Mouse (Mus musculus): ENCODE data around the gene Akap6. TPM values are rescaled to one million over a fixed set of nuclear protein-coding genes. Genes with fewer than 3 reads are reported as not detected.
A peak's percentile ranks its signal among the peaks of the same experiment; 100 is the strongest.
"Not testable (repeated sequence)": the region's sequence is repeated elsewhere in the genome, so short reads cannot be mapped to it uniquely, and the experiment has no call there.

Gene Akap6
- total RNA-seq, 1 experiment from 2014 or later, result 0.05 TPM

GRCm38 (mm10) chr12:52704810-52705209 lies 5.6 kb downstream of the Akap6 start:
- no peak for ATAC-seq (replicated peaks; ENCODE audit: low read depth, poor library complexity, severe bottlenecking)

- peak; percentile 64 for ATAC-seq (replicated peaks; ENCODE audit: low read depth, poor library complexity, severe bottlenecking)
These were observed 12.2 kb downstream of the Akap6 start for GRCm38 (mm10) chr12:52711382-52711781.

GRCm38 (mm10) chr12:52711857-52712640 lies 12.9 kb downstream of the Akap6 start:
- ATAC-seq (replicated peaks; ENCODE audit: low read depth, poor library complexity, severe bottlenecking), result peak; percentile 71

DNA sequence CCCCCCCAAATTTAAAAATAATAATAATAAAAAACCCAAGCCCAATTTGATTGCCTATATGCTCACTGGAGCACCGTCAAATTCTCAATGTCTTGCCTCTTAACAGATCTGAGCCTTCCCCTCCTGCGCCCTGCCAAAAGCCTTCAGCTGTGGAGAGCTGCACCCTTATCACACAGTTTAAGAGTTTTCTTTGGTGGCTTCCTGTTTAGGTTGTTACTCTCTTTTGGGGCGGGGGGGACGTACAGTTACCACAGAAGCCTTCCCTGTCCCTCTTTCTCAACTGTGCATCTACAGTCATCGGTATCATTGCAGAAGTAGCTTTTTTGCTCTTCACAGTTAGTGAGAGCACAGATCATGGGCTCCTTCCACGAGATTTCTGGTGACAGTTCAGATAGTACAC lies 19.2 kb downstream of the Akap6 start:
- ATAC-seq (replicated peaks; ENCODE audit: low read depth, poor library complexity, severe bottlenecking), result peak; percentile 97

DNA sequence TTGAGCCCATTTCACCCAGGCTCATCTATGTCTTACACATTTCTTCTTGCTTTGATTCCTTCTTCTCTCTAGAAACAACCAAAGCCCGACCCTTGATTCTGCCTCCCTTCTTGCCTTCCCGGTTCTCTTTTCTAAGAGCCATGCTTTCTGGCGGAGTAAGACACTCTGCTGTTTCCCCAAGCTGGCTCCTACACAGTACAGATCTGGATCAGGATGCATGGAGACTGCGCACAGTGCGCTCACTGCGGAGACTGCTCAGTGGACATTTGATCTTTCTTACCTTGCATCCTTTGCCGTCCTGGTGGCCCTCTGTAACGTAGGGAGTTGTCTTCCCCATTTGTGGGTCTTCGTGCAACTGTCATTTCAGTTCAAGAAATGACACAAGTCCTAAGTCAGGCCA lies 20.0 kb downstream of the Akap6 start:
- no peak for ATAC-seq (replicated peaks; ENCODE audit: low read depth, poor library complexity, severe bottlenecking)

DNA sequence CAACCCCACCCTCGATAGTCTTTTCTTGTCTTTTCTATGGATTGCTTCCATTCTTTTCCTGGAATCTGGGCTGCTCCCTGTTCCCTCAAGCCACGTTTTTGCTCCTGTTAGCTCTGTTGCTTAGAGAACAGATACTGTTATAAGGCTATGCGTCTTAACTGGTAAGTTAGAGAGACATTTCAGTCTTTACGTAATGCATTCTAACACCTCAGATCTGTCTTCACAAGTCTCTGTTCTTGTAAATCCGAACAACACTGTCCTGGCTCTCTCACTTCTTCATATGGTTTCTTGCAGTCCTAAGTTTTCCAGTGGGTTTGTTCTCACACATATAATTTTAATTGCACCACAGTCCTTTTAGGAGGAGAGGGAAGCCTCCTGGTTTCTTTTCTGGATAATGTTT lies 20.5 kb downstream of the Akap6 start:
- ATAC-seq (replicated peaks; ENCODE audit: low read depth, poor library complexity, severe bottlenecking), result no peak

- not testable (repeated sequence) for ATAC-seq (replicated peaks; ENCODE audit: low read depth, poor library complexity, severe bottlenecking)
These were observed 24.9 kb downstream of the Akap6 start for GRCm38 (mm10) chr12:52724039-52724615.

GRCm38 (mm10) chr12:52726434-52727231 lies 27.4 kb downstream of the Akap6 start:
- ATAC-seq (replicated peaks; ENCODE audit: low read depth, poor library complexity, severe bottlenecking), result no peak

- no peak for ATAC-seq (replicated peaks; ENCODE audit: low read depth, poor library complexity, severe bottlenecking)
These were observed 30.2 kb downstream of the Akap6 start for GRCm38 (mm10) chr12:52729396-52729795.

- not testable (repeated sequence) for ATAC-seq (replicated peaks; ENCODE audit: low read depth, poor library complexity, severe bottlenecking)
These were observed 36.0 kb downstream of the Akap6 start for GRCm38 (mm10) chr12:52735161-52735560.

GRCm38 (mm10) chr12:52737151-52737550 lies 38.0 kb downstream of the Akap6 start:
- ATAC-seq (replicated peaks; ENCODE audit: low read depth, poor library complexity, severe bottlenecking), result no peak

DNA sequence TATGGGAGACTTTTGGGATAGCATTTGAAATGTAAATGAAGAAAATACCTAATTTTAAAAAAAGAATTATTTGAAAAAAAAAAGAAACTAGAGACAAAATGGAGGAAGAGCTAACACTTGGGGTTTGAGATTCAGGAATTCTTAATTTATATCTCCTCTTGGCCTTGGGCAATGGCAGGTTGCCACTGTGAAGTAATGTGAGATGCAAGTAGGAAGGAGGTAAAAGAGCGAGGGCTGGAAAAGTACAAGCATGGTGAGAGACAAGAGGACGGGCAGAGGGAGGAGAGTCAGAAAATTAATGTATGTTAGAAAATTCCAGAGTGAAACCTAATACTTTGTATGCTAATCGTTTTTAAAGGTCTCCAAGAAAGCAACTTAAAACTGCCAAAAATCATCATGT lies 40.1 kb downstream of the Akap6 start:
- no peak for ATAC-seq (replicated peaks; ENCODE audit: low read depth, poor library complexity, severe bottlenecking)

DNA sequence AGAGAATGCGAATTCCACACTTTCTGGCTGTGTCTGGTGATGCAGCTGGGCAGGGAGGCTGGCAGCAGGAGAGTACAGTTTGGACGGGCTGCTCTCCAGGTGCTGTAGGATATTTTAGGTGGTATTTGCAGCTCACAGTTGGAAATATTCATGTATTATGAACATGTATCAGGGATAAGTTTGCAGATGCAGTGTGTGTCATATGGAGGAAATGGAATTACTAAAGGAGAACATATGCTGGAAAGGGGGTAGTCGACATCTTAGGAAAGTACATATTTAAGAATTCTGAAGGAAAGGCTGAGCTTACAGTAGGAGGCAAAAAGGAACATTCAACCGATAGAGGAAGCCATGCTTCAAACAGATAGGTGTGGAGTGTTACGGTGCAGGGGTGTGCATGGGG lies 42.6 kb downstream of the Akap6 start:
- no peak for ATAC-seq (replicated peaks; ENCODE audit: low read depth, poor library complexity, severe bottlenecking)

DNA sequence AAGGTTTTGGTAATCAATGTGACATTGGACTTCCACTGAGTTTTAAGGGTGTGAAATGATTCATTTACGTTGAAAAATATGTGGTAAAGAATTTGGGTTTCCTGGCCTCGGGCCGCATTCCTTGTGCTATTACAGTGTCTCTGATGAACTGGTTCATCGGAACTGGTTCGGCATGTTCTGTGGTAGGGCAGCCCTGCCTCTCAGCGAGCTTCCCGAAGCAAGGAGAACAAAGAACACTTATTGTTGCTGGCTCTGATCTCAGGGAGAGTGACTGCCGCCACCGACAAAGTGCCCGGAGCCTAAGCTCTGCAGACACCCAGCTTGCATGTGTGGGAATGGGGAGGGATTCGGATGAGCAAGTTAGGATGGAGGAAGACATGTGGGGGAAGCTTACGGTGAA lies 50.8 kb downstream of the Akap6 start:
- ATAC-seq (replicated peaks; ENCODE audit: low read depth, poor library complexity, severe bottlenecking), result no peak

- no peak for ATAC-seq (replicated peaks; ENCODE audit: low read depth, poor library complexity, severe bottlenecking)
These were observed 56.5 kb downstream of the Akap6 start for GRCm38 (mm10) chr12:52755649-52756048.

GRCm38 (mm10) chr12:52757881-52758280 lies 58.7 kb downstream of the Akap6 start:
- no peak for ATAC-seq (replicated peaks; ENCODE audit: low read depth, poor library complexity, severe bottlenecking)

GRCm38 (mm10) chr12:52764046-52764445 lies 64.9 kb downstream of the Akap6 start:
- no peak for ATAC-seq (replicated peaks; ENCODE audit: low read depth, poor library complexity, severe bottlenecking)

DNA sequence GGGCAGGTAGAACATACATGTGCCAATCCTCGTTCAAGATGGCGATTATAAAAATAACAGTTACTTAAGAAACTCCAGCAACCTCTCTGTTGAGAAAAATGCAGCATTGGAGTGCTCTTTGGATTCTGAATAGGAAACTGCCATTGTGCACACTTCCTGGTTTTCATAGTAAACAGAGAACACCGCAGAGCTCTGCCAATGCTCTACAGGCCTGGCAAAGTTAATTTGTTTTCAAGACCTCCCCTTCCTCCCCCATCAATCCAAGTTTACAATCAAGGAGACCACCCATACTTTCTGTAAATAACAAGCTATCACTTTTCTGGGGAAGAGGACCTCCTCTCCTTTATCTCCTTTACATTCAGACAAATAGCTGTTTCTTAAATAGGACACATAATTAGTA lies 65.6 kb downstream of the Akap6 start:
- no peak for ATAC-seq (replicated peaks; ENCODE audit: low read depth, poor library complexity, severe bottlenecking)

GRCm38 (mm10) chr12:52769561-52769960 lies 70.4 kb downstream of the Akap6 start:
- no peak for ATAC-seq (replicated peaks; ENCODE audit: low read depth, poor library complexity, severe bottlenecking)

DNA sequence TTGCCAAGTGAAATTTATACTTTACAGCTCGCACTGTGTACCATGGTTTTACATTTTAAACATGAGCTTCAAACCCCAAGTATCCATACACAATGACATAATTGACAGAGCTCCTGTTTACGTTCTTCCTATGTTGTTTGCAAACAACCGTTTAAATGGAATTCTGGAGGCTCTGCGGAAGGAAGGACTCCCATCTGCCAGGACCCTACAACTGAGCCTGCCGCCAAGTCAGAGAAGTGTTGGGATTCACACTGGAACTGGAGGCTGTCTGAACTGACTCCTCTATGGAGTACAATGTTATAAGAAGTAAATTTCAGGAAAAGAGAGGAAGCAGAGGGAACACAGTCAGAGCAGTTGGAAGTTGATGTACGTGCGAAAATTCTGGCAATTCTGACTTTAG lies 72.7 kb downstream of the Akap6 start:
- ATAC-seq (replicated peaks; ENCODE audit: low read depth, poor library complexity, severe bottlenecking), result no peak

Measured in common myeloid progenitor, adult 5-6 weeks (primary cell).